Mouse (Mus musculus) thymus, adult 2 months (tissue): Measurements from ENCODE around the gene Slc12a9. TPM values are rescaled to one million over a fixed set of nuclear protein-coding genes. Genes with fewer than 3 reads are reported as not detected.
"Not testable (repeated sequence)": the region's sequence is repeated elsewhere in the genome, so short reads cannot be mapped to it uniquely, and the experiment has no call there.

Experiments
- DNase-seq: peaks from one replicate; pipeline ENCODE4 v3.0.0; 2021
- H3K27ac ChIP-seq: fragments of 200-500 bp; 2 replicates; pipeline ENCODE4 v1.5.1; 2012; ENCODE audit warnings: low read length, control low read depth; ENCODE audit not compliant: control insufficient read depth, insufficient read depth
- H3K27me3 ChIP-seq: fragments of 200-500 bp; 2 replicates; pipeline ENCODE4 v1.6.1; 2012; ENCODE audit warnings: mild to moderate bottlenecking, low read length, moderate library complexity, mixed read lengths; ENCODE audit not compliant: control insufficient read depth, insufficient read depth
- H3K36me3 ChIP-seq: fragments of 200-500 bp; 2 replicates; pipeline ENCODE4 v1.6.1; 2012; ENCODE audit warnings: mild to moderate bottlenecking, low read length, moderate library complexity; ENCODE audit not compliant: control insufficient read depth, insufficient read depth
- H3K4me1 ChIP-seq: fragments of 200-500 bp; replicated peaks from 2 replicates; pipeline ENCODE4 v1.6.1; 2012; ENCODE audit warnings: low read length; ENCODE audit not compliant: control insufficient read depth, insufficient read depth
- H3K4me3 ChIP-seq: fragments of 200-500 bp; 2 replicates; pipeline ENCODE4 v1.5.1; 2012; ENCODE audit warnings: mild to moderate bottlenecking, low read length, control low read depth, moderate library complexity; ENCODE audit not compliant: control insufficient read depth, insufficient read depth
- CTCF ChIP-seq: fragments of 200-500 bp; IDR thresholded peaks from 2 replicates; pipeline ENCODE4 v1.5.1; 2012; ENCODE audit warnings: mild to moderate bottlenecking, control low read depth, low read length, moderate library complexity, borderline replicate concordance; ENCODE audit not compliant: control insufficient read depth, poor library complexity, insufficient read depth; ENCODE audit errors: extremely low read depth
- POLR2A ChIP-seq: fragments of 200-500 bp; IDR thresholded peaks from 2 replicates; pipeline ENCODE4 v1.6.1; 2012; ENCODE audit warnings: mild to moderate bottlenecking, low read length, control low read depth, moderate library complexity; ENCODE audit not compliant: control insufficient read depth, poor library complexity, insufficient read depth; ENCODE audit errors: extremely low read depth
- WGBS: fragments of 180-500 bp; shearing (Covaris S2); methylation state at CpG from one replicate; pipeline ENCODE4 v1.1.7; 2018; 5-methylcytosine and 5-hydroxymethylcytosine counted together
- polyA plus RNA-seq: library from polyadenylated mRNA; depleted of rRNA; stranded (reverse); fragments of >200 nt; gene quantifications from 2 replicates; pipeline ENCODE4 v1.2.3, GENCODE M21; 2012

Slc12a9 gene
- polyA plus RNA-seq, 1 experiment, result 39.2 TPM

DNA sequence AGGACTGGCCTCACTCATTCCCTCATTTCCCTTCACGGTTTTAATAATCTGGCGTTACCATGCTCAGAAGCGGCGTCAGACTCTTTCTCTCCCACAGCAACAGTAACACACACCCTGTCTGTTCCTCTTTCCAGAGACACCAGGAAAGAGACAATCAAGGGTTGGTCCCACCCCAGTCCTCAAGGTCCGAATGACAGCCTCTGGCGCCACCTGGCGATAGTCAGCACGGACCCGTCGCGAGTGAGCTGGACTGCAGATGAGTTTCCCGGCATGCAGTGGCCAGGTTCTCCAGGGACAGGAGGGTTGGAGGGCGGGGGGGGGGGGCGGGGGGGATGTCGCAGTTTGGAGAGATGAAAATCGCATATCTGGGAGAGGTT, 46.8 kb downstream of the Slc12a9 start:
- peak; percentile 88 for DNase-seq
- H3K36me3 ChIP-seq, result no peaks in the 10 kb centered on the region
- H3K27ac ChIP-seq, result no peak overlapping the region
- TF ChIP-seq CTCF (peak; percentile 73; the same call in 1 of the 2 replicates), POLR2A (no peak)
- peaks cover 21% of the 10 kb centered on the region for H3K4me1 ChIP-seq
- no peak overlapping the region for H3K4me3 ChIP-seq
- under 1% methylated on average over 16 of the region's 16 CpGs for WGBS
- peaks cover 18% of the 10 kb centered on the region; the same call in 1 of the 2 replicates for H3K27me3 ChIP-seq

DNA sequence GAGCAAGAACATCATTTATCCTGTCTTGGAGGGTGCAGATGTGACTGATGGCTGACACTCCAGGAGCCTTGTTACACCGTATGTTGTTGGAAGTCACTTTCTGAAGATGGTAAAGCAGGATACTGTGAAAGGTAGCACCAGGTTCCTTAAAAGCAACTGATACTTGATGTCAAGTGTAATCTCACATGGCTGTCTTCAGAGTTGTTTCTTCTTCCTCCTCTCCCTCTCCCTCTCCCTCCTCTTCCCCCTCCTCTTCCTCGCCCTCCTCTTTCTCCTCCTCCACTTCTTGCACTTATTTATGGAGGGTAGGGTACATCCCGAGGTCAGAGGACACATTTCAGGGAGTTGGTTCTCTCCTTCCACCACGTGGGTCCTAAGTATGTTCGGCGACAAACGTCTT, 47.4 kb downstream of the Slc12a9 start:
- Histone ChIP-seq H3K4me1 (peaks cover 21% of the 10 kb centered on the region), H3K36me3 (no peaks in the 10 kb centered on the region), H3K4me3 (no peak overlapping the region), H3K27me3 (peaks cover 18% of the 10 kb centered on the region; the same call in 1 of the 2 replicates), H3K27ac (no peak overlapping the region)
- no peak for DNase-seq
- 47% methylated on average over 7 of the region's 7 CpGs for WGBS
- no peak for TF ChIP-seq CTCF
- TF ChIP-seq POLR2A, result no peak

GRCm38 (mm10) chr5:137285045-137285444, 48.4 kb downstream of the Slc12a9 start:
- TF ChIP-seq POLR2A, result no peak
- no peak for TF ChIP-seq CTCF
- Histone ChIP-seq H3K4me3 (no peak overlapping the region), H3K27me3 (peaks cover 18% of the 10 kb centered on the region; the same call in 1 of the 2 replicates), H3K36me3 (no peaks in the 10 kb centered on the region), H3K4me1 (peaks cover 21% of the 10 kb centered on the region), H3K27ac (no peak overlapping the region)
- WGBS, result 57% methylated on average over 5 of the region's 5 CpGs
- DNase-seq, result peak; percentile 43

- Histone ChIP-seq H3K4me1 (peaks cover 21% of the 10 kb centered on the region), H3K27me3 (peaks cover 18% of the 10 kb centered on the region; the same call in 1 of the 2 replicates)
- H3K27ac ChIP-seq, H3K36me3 ChIP-seq, DNase-seq, H3K4me3 ChIP-seq: not testable (repeated sequence)
- WGBS, result 92% methylated on average over 6 of the region's 6 CpGs
Measured at GRCm38 (mm10) chr5:137284411-137284810, 49.0 kb downstream of the Slc12a9 start.

DNA sequence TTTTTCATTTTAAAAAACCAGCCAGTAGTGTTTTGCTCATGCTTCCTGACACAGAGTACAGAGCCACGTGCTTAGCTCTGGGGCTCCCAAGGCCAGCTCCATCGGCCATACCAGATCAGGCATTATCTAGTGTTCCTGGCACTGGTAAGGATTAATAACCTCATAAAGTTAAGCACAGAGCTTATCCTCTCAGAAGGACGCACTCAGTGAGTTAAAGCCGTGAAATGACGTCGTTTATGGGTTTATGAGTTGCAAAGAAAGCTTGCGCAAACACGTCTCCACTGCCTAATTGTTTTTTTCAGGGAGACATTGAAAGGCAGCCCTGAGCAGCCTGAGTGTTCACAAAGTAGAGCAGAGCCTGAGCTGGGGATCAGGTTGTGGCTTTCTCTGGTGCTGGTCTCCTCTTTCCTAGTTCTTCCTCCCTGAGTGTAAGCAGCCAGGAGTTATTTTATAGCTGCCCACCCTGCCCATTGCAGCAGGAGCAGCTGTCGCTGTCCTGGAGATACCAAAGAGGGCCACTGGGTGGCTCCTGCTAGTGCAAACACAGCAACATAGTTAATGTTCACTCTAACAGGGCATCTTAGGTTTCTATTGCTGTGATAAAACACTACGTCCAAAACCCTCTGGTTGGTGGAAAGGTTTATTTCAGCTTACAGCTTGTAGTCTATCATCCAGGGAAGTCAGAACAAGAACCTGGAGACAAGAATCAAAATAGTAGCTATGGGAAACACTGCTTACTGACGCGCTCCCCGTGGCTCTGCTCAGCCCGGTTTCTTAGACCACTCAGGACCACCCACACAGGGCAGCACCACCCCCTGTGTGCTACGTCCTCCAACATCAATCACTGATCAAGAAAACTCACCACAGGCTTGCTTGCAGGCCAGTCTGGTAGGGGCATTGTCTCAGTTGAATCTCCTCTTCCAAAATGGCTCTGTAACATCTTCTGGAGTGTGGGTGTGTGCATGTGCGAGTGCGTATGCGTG, 55.7 kb downstream of the Slc12a9 start:
- Histone ChIP-seq H3K27ac (no peak overlapping the region), H3K36me3 (no peaks in the 10 kb centered on the region), H3K4me1 (no peaks in the 10 kb centered on the region), H3K4me3 (no peak overlapping the region), H3K27me3 (no peaks in the 10 kb centered on the region)
- DNase-seq, result peak; percentile 35
- WGBS, result 62% methylated on average over 18 of the region's 18 CpGs
- TF ChIP-seq POLR2A (no peak), CTCF (no peak)

DNA sequence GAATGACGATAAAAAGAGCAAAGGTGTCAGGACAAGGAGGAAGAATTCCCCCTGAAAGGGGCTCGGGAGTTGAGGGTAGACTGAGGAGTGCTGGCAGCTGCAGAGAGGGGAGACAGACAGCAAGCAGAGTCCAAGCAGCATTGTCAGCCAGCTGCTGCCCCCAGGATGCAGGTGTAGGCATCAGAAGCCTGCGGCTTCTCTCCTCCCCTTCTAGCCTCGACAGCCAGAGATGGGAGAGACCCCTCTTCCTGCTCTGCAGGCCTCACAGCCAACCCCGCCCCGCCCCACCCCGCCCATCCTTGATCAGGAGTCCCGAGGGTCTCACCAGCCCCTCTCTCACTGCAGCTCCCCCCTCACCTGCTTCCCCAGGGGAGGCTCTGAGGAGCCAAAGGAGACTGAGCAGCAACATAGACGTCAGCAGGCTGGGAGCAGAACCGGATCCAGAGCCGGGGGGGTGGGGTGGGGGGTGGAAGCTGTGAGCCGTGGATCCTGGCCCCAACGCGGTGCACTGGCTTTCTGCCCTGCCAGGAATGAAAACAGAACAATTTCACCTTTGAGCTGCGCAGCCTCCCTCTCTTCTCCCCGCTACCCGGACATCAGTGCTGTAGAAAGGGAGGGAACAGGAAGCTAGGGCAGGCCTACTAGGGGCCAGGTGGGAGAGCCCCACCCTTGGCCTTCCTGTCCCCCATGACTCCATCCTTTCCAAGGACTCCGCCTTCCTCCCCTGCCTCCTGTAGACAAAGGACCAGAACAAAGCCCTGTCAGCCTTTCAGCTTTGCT, 65.1 kb downstream of the Slc12a9 start:
- peak overlapping the region; percentile 41; the same call in 1 of the 2 replicates for H3K27ac ChIP-seq
- no peaks in the 10 kb centered on the region for H3K27me3 ChIP-seq
- H3K4me3 ChIP-seq, result peak overlapping the region; percentile 41
- TF ChIP-seq CTCF, result no peak
- TF ChIP-seq POLR2A, result no peak
- H3K36me3 ChIP-seq, result no peaks in the 10 kb centered on the region
- peak; percentile 70 for DNase-seq
- WGBS, result 2% methylated on average over 18 of the region's 18 CpGs
- peaks cover 18% of the 10 kb centered on the region for H3K4me1 ChIP-seq
